Mouse (Mus musculus): Measurements from ENCODE around the gene Gm28360. TPM values are rescaled to one million over a fixed set of nuclear protein-coding genes. Genes with fewer than 3 reads are reported as not detected.
"Not testable (repeated sequence)": the region's sequence is repeated elsewhere in the genome, so short reads cannot be mapped to it uniquely, and the experiment has no call there.

Gm28360 gene
- not detected in 2 replicates for polyA plus RNA-seq (2016; fragmentation: Nextera tagmentation; extraction: Ambion mirVana)

DNA sequence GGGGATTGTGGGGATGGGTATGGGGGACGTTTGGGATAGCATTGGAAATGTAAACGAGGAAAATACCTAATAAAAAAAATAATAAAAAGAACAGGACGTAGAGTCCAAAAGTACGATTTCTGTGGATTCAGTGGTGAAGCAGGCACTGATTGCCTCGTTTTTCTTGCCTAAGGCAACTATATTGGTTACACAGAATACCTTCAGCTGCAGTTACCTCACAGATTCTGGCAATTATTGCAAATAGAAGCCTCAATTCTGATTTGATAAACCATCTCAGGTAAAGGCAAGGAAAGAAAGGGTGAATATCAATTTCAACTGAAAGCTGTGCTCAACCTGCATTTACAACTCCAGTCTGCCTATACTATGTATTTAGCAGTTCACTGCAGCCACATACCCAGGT, at the start of gene Gm28360:
Gene Gm28360 (plus strand): TSS at position 301 of the 400 bp plus-strand sequence.
- H3K9me3 ChIP-seq (replicated peaks); H3K36me3 ChIP-seq; H3K4me1 ChIP-seq; H3K27me3 ChIP-seq (ENCODE audit: low read depth, poor library complexity, severe bottlenecking); DNase-seq (ENCODE audit: low spot score); H3K4me3 ChIP-seq; H3K27ac ChIP-seq (replicated peaks): not testable (repeated sequence)
- 76% methylated on average over 5 of the region's 5 CpGs for WGBS

DNA sequence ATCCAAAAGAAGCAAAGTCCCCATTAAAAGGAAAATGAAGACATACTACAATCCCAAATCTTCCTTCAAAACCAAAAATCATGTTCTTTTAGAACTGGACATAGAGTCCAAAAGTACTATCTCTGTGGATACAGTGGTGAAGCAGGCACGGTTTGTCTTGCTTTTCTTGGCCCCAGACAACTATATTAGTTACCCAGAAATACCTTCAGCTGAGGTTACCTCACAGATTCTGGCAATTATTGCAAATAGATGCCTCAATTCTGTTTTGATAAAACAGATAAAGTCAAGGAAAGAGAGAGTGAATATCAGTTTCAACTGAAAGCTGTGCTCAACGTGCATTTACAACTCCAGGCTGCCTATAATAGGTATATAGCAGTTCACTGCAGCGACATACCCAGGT, 49.0 kb upstream of the Gm28360 start, which contains the start of gene B020011L13Rik:
Gene B020011L13Rik (plus strand): TSS at position 301 of the 400 bp plus-strand sequence.
- 70% methylated on average over 3 of the region's 3 CpGs for WGBS
- H3K36me3 ChIP-seq; H3K4me3 ChIP-seq; H3K27me3 ChIP-seq (ENCODE audit: low read depth, poor library complexity, severe bottlenecking); DNase-seq (ENCODE audit: low spot score); H3K4me1 ChIP-seq; H3K9me3 ChIP-seq (replicated peaks); H3K27ac ChIP-seq (replicated peaks): not testable (repeated sequence)

DNA sequence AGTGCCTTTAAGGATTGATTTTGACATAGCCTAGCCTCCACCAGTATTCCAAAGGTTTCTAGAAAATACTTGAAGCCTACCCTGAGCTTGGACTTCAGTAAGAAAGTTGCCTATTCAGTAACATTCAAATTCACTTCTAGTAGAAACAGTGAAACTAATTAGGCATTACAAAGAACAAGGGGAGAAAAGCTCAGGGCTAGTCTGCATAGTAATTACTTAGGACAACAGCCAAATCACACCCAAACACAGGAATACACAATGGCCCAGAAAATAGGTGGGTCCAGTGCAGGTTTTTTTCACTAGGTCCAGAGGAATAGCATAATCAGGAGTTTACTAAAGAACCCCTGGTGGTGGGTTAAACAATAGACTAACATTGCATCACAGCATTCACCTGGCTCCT, 13.6 kb upstream of the Gm28360 start:
- not testable (repeated sequence) for DNase-seq (ENCODE audit: low spot score); H3K36me3 ChIP-seq; H3K27ac ChIP-seq (replicated peaks)

DNA sequence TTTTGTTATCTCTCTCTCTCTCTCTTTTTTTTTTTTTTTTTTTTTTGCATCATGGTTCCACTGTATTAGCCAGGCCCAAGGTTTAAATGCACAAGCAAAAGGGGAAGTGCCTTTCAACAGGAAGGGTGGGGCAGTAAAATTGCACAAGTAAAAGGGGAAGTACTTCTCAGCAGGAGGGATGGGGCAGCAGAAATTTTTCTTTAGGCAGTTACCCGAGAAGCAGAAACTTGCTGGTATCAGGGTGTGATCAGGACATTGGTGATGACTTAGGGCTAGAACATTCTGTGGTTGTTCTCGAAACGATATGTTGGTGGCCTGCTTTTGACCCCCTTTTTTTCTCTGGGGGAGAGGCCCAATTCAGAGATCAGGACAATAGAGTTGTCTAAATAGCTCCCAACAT, 21.8 kb downstream of the Gm28360 start:
- H3K27me3 ChIP-seq (ENCODE audit: low read depth, poor library complexity, severe bottlenecking); H3K4me3 ChIP-seq; H3K36me3 ChIP-seq; H3K9me3 ChIP-seq (replicated peaks); H3K27ac ChIP-seq (replicated peaks); H3K4me1 ChIP-seq; DNase-seq (ENCODE audit: low spot score): not testable (repeated sequence)
- WGBS = 93% methylated on average over 3 of the region's 3 CpGs

More for the DNA sequence above, 13.6 kb upstream of the Gm28360 start:
- H3K4me1 ChIP-seq; H3K4me3 ChIP-seq; H3K27me3 ChIP-seq (ENCODE audit: low read depth, poor library complexity, severe bottlenecking): not testable (repeated sequence)
- H3K9me3 ChIP-seq (replicated peaks) = peaks cover 12% of the 10 kb centered on the region; the same call in 1 of the 2 replicates

Other genes with a start within 250 kb of the Gm28360 start
- not detected in 2 replicates for gene Gm28363, start 132.9 kb upstream of the Gm28360 start, polyA plus RNA-seq (2016; fragmentation: Nextera tagmentation; extraction: Ambion mirVana)
- gene B020011L13Rik, start 48.9 kb upstream of the Gm28360 start, polyA plus RNA-seq (2016; fragmentation: Nextera tagmentation; extraction: Ambion mirVana) = not detected in 2 replicates
- not detected in 2 replicates for gene Gm28168, start 97.9 kb downstream of the Gm28360 start, polyA plus RNA-seq (2016; fragmentation: Nextera tagmentation; extraction: Ambion mirVana)
- not detected in 2 replicates for gene Gm7145, start 135.9 kb downstream of the Gm28360 start, polyA plus RNA-seq (2016; fragmentation: Nextera tagmentation; extraction: Ambion mirVana)